Mouse (Mus musculus) lung, postnatal 0 days (tissue): ENCODE results near the gene Trhde.

Source experiments
- CTCF ChIP-seq: IDR thresholded peaks from 2 replicates; pipeline ENCODE4 v1.5.1; 2016; ENCODE audit warnings: antibody characterized with exemption, mild to moderate bottlenecking
- EP300 ChIP-seq: IDR thresholded peaks from 2 replicates; pipeline ENCODE4 v1.6.1; 2016; ENCODE audit warnings: antibody characterized with exemption, mild to moderate bottlenecking, control low read depth

DNA sequence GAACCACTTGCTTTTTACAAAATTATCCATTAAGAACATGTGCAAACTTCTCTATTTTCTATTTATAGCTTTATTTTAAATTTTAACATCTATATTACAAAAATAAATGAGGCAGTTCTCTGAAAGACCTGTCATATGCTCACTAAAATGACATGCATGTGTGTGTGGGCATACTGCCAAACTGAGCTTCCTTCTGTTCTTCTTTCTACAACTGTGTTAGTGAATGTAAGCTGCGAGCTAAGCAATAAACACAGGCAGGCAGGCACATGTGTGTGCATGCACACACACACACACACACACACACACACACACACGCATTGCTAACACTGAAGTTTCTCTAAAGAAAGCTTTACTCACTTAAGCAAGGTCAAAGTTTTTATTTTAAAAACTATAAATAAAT, 223.2 kb downstream of the Trhde start:
- no peak for TF ChIP-seq CTCF
- no peak for TF ChIP-seq EP300
